Mouse (Mus musculus) forebrain, embryonic 13.5 days (tissue): ENCODE data around the gene Actn1. TPM values are rescaled to one million over a fixed set of nuclear protein-coding genes. Genes with fewer than 3 reads are reported as not detected.

Experiments used
- ATAC-seq: fragments of 200-750 bp; cut with Nextera tagmentation; 2 replicates; pipeline ENCODE4 v1.8.0; 2017
- H3K27ac ChIP-seq: fragments of 300-500 bp; sonication (generic); 2 replicates; pipeline ENCODE4 v1.5.1; 2015; ENCODE audit warnings: inconsistent platforms, mild to moderate bottlenecking, moderate library complexity
- H3K27me3 ChIP-seq: fragments of 300-500 bp; sonication (generic); 2 replicates; pipeline ENCODE4 v1.6.1; 2015; ENCODE audit warnings: mild to moderate bottlenecking, inconsistent platforms
- H3K36me3 ChIP-seq: fragments of 300-500 bp; sonication (generic); 2 replicates; pipeline ENCODE4 v1.6.1; 2015; ENCODE audit warnings: mild to moderate bottlenecking, inconsistent platforms; ENCODE audit not compliant: poor library complexity, severe bottlenecking
- H3K4me1 ChIP-seq: fragments of 300-500 bp; sonication (generic); 2 replicates; pipeline ENCODE4 v1.6.1; 2015; ENCODE audit warnings: inconsistent platforms
- H3K4me2 ChIP-seq: fragments of 300-500 bp; sonication (generic); 2 replicates; pipeline ENCODE4 v1.6.1; 2015; ENCODE audit warnings: inconsistent platforms, mild to moderate bottlenecking, moderate library complexity
- H3K4me3 ChIP-seq: fragments of 300-500 bp; sonication (generic); 2 replicates; pipeline ENCODE4 v1.5.1; 2015; ENCODE audit warnings: mild to moderate bottlenecking, inconsistent platforms
- H3K9ac ChIP-seq: fragments of 300-500 bp; sonication (generic); 2 replicates; pipeline ENCODE4 v1.6.1; 2015; ENCODE audit warnings: mild to moderate bottlenecking, inconsistent platforms
- H3K9me3 ChIP-seq: fragments of 300-500 bp; sonication (generic); replicated peaks from 2 replicates; pipeline ENCODE4 v1.6.1; 2016; ENCODE audit warnings: inconsistent platforms
- WGBS: fragments of 180-500 bp; shearing (Covaris S2); methylation state at CpG from one replicate; pipeline ENCODE4 v1.1.7; 2015; 5-methylcytosine and 5-hydroxymethylcytosine counted together
- polyA plus RNA-seq: library from polyadenylated mRNA; unstranded; fragments of >200 nt; fragmentation: Nextera tagmentation; extraction: Ambion mirVana; gene quantifications from 2 replicates; pipeline ENCODE4 v1.2.1, GENCODE M21; 2015

The Actn1 gene
- polyA plus RNA-seq, 1 experiment from 2014 or later, result 9.3 TPM

DNA sequence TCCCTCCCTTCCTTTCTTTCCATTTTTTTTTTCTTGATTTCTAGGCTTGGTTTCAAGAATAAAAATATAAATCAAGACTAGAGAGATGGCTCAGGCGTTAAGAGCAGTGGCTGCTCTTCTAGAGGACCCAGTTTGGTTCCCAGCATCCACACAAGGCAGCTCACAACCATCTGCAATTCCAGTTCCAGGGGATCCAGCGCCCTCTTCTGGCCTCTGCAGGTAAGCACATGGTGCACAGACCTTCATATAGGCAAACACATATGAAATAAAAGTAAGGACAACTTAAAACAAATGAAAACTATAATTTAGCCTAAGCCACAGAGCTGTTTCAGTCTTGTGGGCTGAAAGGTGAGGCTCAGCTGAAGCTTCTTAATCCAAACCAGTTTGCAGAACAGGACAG lies 60.4 kb downstream of the Actn1 start:
- H3K9ac ChIP-seq, result no peak overlapping the region
- H3K4me3 ChIP-seq, result no peak overlapping the region
- no peaks in the 10 kb centered on the region for H3K9me3 ChIP-seq
- no peak for ATAC-seq
- H3K27ac ChIP-seq, result no peak overlapping the region
- no peak overlapping the region for H3K4me2 ChIP-seq
- peaks cover 14% of the 10 kb centered on the region for H3K4me1 ChIP-seq
- no peaks in the 10 kb centered on the region for H3K27me3 ChIP-seq
- WGBS, result 65% methylated on average over 2 of the region's 2 CpGs
- H3K36me3 ChIP-seq, result peaks cover 11% of the 10 kb centered on the region; the same call in 1 of the 2 replicates

DNA sequence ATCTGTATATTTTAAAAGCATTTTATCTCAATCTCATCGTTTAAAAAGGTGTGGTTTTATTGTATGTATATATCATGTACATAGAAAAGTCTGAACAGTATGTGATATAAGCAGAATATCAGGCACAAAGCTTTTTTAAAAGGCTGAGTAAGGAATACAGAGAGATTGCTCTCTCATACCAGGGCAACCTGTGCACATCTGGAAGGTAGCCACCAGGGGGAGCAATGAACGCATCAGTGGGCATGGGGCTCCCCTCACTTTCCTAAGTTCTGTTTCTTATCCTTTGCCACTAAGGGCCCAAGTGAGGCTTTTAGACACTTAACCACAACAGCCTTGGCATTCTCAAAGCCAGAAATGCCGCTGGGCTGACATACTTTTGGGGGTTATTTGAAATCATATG lies 61.7 kb downstream of the Actn1 start:
- no peak overlapping the region for H3K4me2 ChIP-seq
- H3K4me1 ChIP-seq, result peaks cover 7% of the 10 kb centered on the region
- 32% methylated on average over 3 of the region's 3 CpGs for WGBS
- H3K4me3 ChIP-seq, result no peak overlapping the region
- H3K27ac ChIP-seq, result no peak overlapping the region
- H3K36me3 ChIP-seq, result 0 out of 2 replicates have a peak, but pooled peaks cover 8% of the 10 kb centered on the region
- H3K9me3 ChIP-seq, result no peaks in the 10 kb centered on the region
- no peaks in the 10 kb centered on the region for H3K27me3 ChIP-seq
- ATAC-seq, result peak; percentile 77
- H3K9ac ChIP-seq, result no peak overlapping the region

DNA sequence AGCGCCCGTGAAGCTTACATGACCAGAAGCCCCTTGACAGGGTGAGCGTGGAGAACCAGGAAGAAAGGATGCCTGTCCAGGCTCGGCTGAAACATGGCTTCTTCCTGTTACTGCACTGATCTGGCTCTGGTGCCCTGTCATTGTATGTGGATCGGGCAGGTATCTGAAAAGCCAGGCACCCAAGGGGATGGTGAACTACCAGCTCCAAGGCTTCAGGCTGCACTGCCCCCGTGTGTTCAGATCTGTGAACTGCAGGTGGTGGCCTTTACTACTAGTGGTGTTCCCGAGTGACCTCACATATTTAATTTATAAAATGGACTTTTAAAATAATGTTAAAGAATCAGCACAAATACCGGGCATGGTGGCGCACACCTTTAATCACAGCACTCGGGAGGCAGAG lies 62.8 kb downstream of the Actn1 start:
- no peaks in the 10 kb centered on the region for H3K9me3 ChIP-seq
- ATAC-seq, result no peak
- no peak overlapping the region for H3K4me3 ChIP-seq
- no peak overlapping the region for H3K4me2 ChIP-seq
- H3K4me1 ChIP-seq, result no peaks in the 10 kb centered on the region
- H3K9ac ChIP-seq, result no peak overlapping the region
- H3K27me3 ChIP-seq, result no peaks in the 10 kb centered on the region
- 71% methylated on average over 10 of the region's 10 CpGs for WGBS
- no peak overlapping the region for H3K27ac ChIP-seq
- H3K36me3 ChIP-seq, result peaks cover 17% of the 10 kb centered on the region; the same call in 1 of the 2 replicates

DNA sequence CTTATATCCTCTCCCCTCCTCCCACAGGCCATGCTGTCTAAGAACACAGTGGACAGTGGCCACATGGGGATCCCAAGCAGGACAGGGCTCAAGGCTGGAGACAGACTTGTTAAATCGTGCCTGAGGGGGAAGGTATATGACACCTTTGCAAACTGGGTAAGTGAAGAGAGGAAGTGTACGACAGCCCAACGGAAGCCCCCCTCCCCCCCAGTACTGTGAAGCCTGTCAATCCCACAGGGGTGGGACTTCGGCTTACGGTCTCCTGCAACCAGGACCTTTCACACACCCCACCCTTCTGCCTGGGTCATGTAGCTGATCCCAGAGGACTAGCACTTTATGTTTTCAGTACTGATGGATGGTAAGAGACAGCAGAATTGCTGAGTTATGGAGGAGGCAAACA lies 68.4 kb downstream of the Actn1 start:
- Histone ChIP-seq H3K27ac (no peak overlapping the region), H3K4me2 (no peak overlapping the region), H3K27me3 (no peaks in the 10 kb centered on the region), H3K36me3 (peaks cover 43% of the 10 kb centered on the region), H3K9me3 (no peaks in the 10 kb centered on the region), H3K4me3 (no peak overlapping the region), H3K4me1 (no peaks in the 10 kb centered on the region), H3K9ac (no peak overlapping the region)
- no peak for ATAC-seq
- 86% methylated on average over 5 of the region's 5 CpGs for WGBS

DNA sequence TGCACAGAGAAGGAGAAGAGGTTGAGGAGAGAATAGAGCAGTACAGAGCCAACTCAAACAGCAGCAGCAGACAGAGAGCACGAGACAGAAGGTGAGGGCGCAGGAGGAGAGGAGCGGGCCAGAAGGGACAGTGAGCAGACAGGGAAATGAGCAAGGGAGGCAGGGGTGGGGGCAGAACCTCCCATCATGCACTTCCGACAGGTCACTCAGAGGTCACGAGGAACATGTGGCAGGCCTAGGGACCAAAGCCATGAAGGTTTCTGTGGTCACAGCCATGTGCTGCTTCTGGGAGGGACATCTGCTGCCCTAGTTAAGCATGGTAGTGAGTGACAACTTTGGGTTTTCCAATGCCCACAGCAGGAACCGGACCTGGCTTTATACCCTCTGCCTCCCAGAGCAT lies 68.8 kb downstream of the Actn1 start:
- Histone ChIP-seq H3K4me1 (no peaks in the 10 kb centered on the region), H3K27ac (no peak overlapping the region), H3K27me3 (no peaks in the 10 kb centered on the region), H3K36me3 (peaks cover 45% of the 10 kb centered on the region), H3K4me3 (no peak overlapping the region), H3K4me2 (no peak overlapping the region), H3K9ac (no peak overlapping the region), H3K9me3 (no peaks in the 10 kb centered on the region)
- WGBS, result 88% methylated on average over 6 of the region's 6 CpGs
- ATAC-seq, result no peak

DNA sequence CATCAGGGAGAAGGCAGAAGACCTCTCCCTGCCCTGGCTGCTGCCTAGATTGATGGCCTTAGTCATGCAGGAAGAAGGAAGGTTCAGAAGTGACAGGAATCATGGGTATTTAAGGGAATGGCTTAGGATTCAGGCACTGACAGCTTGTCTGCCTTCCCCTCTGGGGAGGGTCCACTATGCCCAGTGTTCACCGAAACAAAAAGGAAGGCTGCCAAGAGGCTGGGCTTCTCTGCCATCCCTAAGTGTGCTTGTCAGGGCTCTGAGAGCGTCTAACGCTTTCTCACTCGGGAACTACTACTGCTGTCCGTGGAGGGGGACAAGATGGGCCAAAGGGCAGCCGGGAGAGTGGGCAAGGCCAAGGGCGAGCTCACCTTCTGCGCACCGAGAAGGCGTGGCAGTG lies 69.3 kb downstream of the Actn1 start:
- Histone ChIP-seq H3K4me1 (no peaks in the 10 kb centered on the region), H3K36me3 (peaks cover 45% of the 10 kb centered on the region), H3K4me2 (no peak overlapping the region), H3K4me3 (no peak overlapping the region), H3K9ac (no peak overlapping the region), H3K9me3 (no peaks in the 10 kb centered on the region), H3K27me3 (no peaks in the 10 kb centered on the region), H3K27ac (no peak overlapping the region)
- ATAC-seq, result no peak
- WGBS, result 90% methylated on average over 10 of the region's 10 CpGs

DNA sequence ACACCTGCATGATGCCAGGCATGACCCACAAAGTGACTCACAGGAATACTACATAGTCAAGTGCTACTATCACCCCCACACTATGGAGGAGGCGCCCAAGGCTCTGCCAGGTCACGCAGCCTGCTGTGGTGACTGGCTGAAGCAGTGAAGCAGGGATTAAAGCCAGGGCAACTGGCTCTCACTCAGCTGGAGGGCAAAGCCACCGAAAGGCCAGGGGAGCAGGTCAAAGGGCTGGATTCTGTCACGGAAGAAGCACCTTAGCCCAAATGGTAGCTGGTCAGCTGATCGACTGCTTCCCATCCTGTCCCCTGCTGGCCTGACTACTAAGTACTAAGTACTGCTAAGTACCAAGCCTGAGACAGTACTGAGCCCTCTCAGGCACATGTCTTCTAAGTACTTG lies 76.1 kb downstream of the Actn1 start:
- H3K36me3 ChIP-seq, result peaks cover 39% of the 10 kb centered on the region
- no peak overlapping the region for H3K4me3 ChIP-seq
- H3K27ac ChIP-seq, result no peak overlapping the region
- 94% methylated on average over 5 of the region's 5 CpGs for WGBS
- no peak for ATAC-seq
- H3K9me3 ChIP-seq, result no peaks in the 10 kb centered on the region
- no peak overlapping the region for H3K4me2 ChIP-seq
- H3K4me1 ChIP-seq, result no peaks in the 10 kb centered on the region
- no peaks in the 10 kb centered on the region for H3K27me3 ChIP-seq
- no peak overlapping the region for H3K9ac ChIP-seq

DNA sequence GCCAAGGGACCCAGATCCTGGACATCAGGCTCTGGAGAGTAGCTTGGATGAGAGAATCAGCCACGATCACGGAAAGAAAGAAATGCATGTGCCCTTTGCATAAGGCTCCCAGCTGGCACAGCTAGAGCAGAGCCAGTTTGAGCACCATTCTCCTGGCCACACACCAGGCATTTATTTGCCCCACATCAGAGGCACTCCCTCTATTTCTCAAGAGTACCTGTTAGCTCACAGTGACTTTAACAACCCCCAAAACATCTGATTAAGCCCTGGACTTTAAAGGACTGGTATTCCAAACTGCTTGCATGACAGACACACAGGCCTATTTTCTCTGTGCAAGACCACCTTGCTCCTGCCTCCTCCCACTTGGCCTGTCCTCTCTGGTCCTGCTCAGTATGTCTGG lies 78.3 kb downstream of the Actn1 start:
- ATAC-seq, result no peak
- Histone ChIP-seq H3K27ac (no peak overlapping the region), H3K4me1 (no peaks in the 10 kb centered on the region), H3K27me3 (no peaks in the 10 kb centered on the region), H3K9me3 (no peaks in the 10 kb centered on the region), H3K4me2 (no peak overlapping the region), H3K9ac (no peak overlapping the region), H3K36me3 (peaks cover 40% of the 10 kb centered on the region), H3K4me3 (no peak overlapping the region)
- WGBS, result 90% methylated on average over 2 of the region's 2 CpGs

DNA sequence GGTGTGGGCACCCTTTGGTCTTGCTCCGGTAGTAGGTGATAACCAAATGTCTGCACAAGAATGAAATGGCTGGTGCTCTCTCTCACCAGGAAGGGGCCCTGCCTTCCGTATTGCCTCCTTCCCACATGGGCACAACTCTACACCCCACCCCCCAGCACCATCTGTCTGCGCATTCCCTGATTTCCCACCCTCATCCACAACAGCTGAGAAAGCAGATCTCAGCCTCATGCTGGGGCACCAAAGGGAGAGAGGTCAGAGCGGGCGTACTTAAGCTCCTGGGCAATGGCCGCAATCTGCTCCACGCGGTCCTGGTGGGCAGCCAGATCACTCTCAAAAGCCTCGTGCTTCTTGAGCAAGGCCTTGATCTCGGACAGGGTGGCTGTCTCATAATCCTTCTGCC lies 82.1 kb downstream of the Actn1 start:
- no peak for ATAC-seq
- H3K4me2 ChIP-seq, result no peak overlapping the region
- H3K36me3 ChIP-seq, result peaks cover 56% of the 10 kb centered on the region
- H3K4me1 ChIP-seq, result no peaks in the 10 kb centered on the region
- H3K4me3 ChIP-seq, result no peak overlapping the region
- H3K9me3 ChIP-seq, result no peaks in the 10 kb centered on the region
- no peak overlapping the region for H3K27ac ChIP-seq
- WGBS, result 79% methylated on average over 10 of the region's 10 CpGs
- no peaks in the 10 kb centered on the region for H3K27me3 ChIP-seq
- H3K9ac ChIP-seq, result no peak overlapping the region

DNA sequence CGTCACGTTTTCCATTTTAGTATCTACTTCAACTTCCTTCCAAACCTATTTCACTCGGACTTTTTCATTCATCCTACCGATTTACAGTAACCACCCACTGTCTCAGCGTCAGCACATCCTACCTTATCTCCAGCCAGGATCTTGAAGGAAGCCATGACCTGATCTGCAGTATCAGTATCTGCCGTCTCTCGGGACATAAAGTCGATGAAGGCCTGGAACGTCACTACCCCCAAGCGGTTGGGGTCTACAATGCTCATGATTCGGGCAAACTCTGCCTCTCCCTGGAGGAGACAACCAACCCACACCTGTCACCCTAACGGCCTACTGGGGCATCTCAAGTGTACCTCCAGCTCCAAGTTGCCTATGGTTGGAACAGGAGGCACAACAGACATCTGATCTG lies 91.4 kb downstream of the Actn1 start:
- Histone ChIP-seq H3K9ac (no peak overlapping the region), H3K27ac (no peak overlapping the region), H3K4me3 (peak overlapping the region; percentile 60), H3K4me2 (peak overlapping the region; percentile 46), H3K9me3 (no peaks in the 10 kb centered on the region), H3K4me1 (peaks cover 12% of the 10 kb centered on the region), H3K36me3 (peaks cover 35% of the 10 kb centered on the region), H3K27me3 (no peaks in the 10 kb centered on the region)
- ATAC-seq, result peak; percentile 51
- WGBS, result 62% methylated on average over 12 of the region's 12 CpGs

DNA sequence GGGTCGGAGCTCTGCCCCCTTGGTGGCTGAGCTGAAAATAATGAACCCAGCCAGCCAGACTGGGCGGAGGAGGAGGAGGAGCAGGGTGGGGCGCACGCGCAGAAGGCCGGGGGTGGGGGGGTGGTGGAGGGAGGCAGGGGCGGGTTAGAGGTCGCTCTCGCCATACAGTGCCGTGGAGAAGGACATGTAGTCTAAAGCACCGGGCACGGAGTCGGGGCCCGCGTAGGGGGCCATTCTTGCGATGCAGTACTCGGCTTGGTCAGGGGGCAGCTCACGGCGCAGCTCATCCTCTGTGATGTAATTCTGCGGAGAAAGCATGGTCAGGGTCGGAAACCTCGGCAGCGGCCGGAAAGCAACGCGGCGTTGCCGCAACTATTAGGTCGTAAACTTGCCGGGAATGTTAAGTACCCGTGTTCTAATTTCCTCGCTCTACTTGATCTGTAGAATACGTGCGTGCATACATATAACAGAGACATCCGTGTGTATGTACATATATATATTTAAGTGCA lies 91.9 kb downstream of the Actn1 start:
- 19% methylated on average over 35 of the region's 35 CpGs for WGBS
- Histone ChIP-seq H3K4me2 (peak overlapping the region; percentile 46), H3K36me3 (peaks cover 30% of the 10 kb centered on the region)

DNA sequence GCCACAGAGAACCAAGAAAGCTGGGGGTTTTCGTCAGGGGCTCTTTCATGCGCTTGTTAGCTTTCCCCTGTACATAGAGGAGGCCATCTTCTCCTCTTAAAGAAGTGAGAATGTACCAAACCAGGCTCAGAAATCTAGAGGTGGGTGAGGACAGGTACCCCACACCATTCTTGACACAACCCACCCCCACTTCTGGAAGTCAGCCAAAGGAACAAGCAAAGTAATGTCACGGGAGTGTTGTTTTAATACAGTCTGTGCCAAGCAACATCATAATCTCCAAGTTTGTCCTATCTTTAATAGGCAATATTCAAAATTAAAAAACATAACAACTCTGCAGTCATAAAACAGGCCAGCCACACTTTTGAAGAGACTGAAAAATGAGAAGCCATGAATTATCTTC lies 92.8 kb downstream of the Actn1 start:
- no peak overlapping the region for H3K4me2 ChIP-seq

More for the DNA sequence above, 91.9 kb downstream of the Actn1 start:
- no peaks in the 10 kb centered on the region for H3K27me3 ChIP-seq
- no peaks in the 10 kb centered on the region for H3K9me3 ChIP-seq
- ATAC-seq, result peak; percentile 89
- H3K9ac ChIP-seq, result peak overlapping the region; percentile 69
- peaks cover 12% of the 10 kb centered on the region for H3K4me1 ChIP-seq
- H3K4me3 ChIP-seq, result peak overlapping the region; percentile 60
- H3K27ac ChIP-seq, result peak overlapping the region; percentile 86

DNA sequence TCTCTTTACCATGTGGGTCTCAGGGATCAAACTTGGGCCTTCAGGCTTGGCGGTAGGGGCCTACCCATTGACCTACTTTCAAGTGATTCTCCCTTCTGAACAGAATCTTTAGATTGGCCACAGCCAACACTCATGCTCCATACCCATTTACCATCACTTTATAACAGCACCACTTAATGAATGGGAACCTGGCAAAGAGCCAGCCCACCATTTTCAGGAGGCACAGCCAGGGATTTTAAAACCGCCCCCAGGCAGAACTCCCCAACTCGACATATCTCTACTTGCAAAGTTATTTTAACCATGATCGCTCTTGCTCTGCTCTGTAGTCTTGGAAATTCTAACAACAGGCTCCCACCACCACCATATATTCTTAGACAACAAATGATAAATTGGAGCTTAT lies 93.5 kb downstream of the Actn1 start:
- no peaks in the 10 kb centered on the region for H3K27me3 ChIP-seq
- no peak for ATAC-seq
- peaks cover 12% of the 10 kb centered on the region for H3K4me1 ChIP-seq
- H3K36me3 ChIP-seq, result peaks cover 18% of the 10 kb centered on the region
- WGBS, result 62% methylated on average over 4 of the region's 4 CpGs
- H3K4me2 ChIP-seq, result no peak overlapping the region
- H3K9ac ChIP-seq, result no peak overlapping the region
- H3K27ac ChIP-seq, result no peak overlapping the region
- no peaks in the 10 kb centered on the region for H3K9me3 ChIP-seq
- H3K4me3 ChIP-seq, result no peak overlapping the region

More for the DNA sequence above, 92.8 kb downstream of the Actn1 start:
- no peak overlapping the region for H3K4me3 ChIP-seq
- H3K9ac ChIP-seq, result no peak overlapping the region
- peaks cover 21% of the 10 kb centered on the region for H3K36me3 ChIP-seq
- no peak overlapping the region for H3K27ac ChIP-seq
- H3K9me3 ChIP-seq, result no peaks in the 10 kb centered on the region
- ATAC-seq, result no peak
- H3K4me1 ChIP-seq, result peaks cover 12% of the 10 kb centered on the region
- 79% methylated on average over 3 of the region's 3 CpGs for WGBS
- no peaks in the 10 kb centered on the region for H3K27me3 ChIP-seq
